Mouse (Mus musculus) embryonic fibroblast, embryonic 13.5 days (primary cell): ENCODE measurements at regions not wholly inside any gene's neighbourhood (a gene's known extent, or its start where the extent isn't known, plus 50 kb on each side); places are given as distances from the start of the nearest gene placed in this dataset.

Experiments used
- CTCF ChIP-seq: IDR thresholded peaks from 2 replicates; pipeline ENCODE4 v1.5.1; 2011; ENCODE audit warnings: mild to moderate bottlenecking, control low read depth, low read length, moderate library complexity, borderline replicate concordance; ENCODE audit not compliant: insufficient read depth
- POLR2A ChIP-seq: IDR thresholded peaks from 2 replicates; pipeline ENCODE4 v1.6.1; 2011; ENCODE audit warnings: low read depth, mild to moderate bottlenecking, control low read depth, low read length, moderate library complexity

GRCm38 (mm10) chr11:12727293-12727692 lies 262.5 kb upstream of the Cobl start:
- TF ChIP-seq CTCF, result no peak
- no peak for TF ChIP-seq POLR2A
